Mouse (Mus musculus) heart, embryonic 15.5 days (tissue): ENCODE measurements around the gene Ptpdc1. TPM values are rescaled to one million over a fixed set of nuclear protein-coding genes. Genes with fewer than 3 reads are reported as not detected.

Experiments
- ATAC-seq: fragments of 200-750 bp; cut with Nextera tagmentation; replicated peaks from 2 replicates; pipeline ENCODE4 v1.8.0; 2017; ENCODE audit warnings: low read depth, moderate TSS enrichment; ENCODE audit not compliant: insufficient number of reproducible peaks, insufficient read depth, low FRiP score
- H3K27ac ChIP-seq: fragments of 300-500 bp; sonication (generic); 2 replicates; pipeline ENCODE4 v1.5.1; 2015; ENCODE audit warnings: mild to moderate bottlenecking, inconsistent platforms
- H3K27me3 ChIP-seq: fragments of 300-500 bp; sonication (generic); 2 replicates; pipeline ENCODE4 v1.6.1; 2015; ENCODE audit warnings: inconsistent platforms
- H3K36me3 ChIP-seq: fragments of 300-500 bp; sonication (generic); 2 replicates; pipeline ENCODE4 v1.6.1; 2015; ENCODE audit warnings: mild to moderate bottlenecking, inconsistent platforms
- H3K4me1 ChIP-seq: fragments of 300-500 bp; sonication (generic); replicated peaks from 2 replicates; pipeline ENCODE4 v1.6.1; 2015; ENCODE audit warnings: inconsistent platforms
- H3K4me2 ChIP-seq: fragments of 300-500 bp; sonication (generic); 2 replicates; pipeline ENCODE4 v1.6.1; 2015; ENCODE audit warnings: inconsistent platforms, mild to moderate bottlenecking, moderate library complexity
- H3K4me3 ChIP-seq: fragments of 300-500 bp; sonication (generic); 2 replicates; pipeline ENCODE4 v1.5.1; 2015; ENCODE audit warnings: mild to moderate bottlenecking, inconsistent platforms
- H3K9ac ChIP-seq: fragments of 300-500 bp; sonication (generic); 2 replicates; pipeline ENCODE4 v1.6.1; 2015; ENCODE audit warnings: mild to moderate bottlenecking, inconsistent platforms
- H3K9me3 ChIP-seq: fragments of 300-500 bp; sonication (generic); replicated peaks from 2 replicates; pipeline ENCODE4 v1.6.1; 2016; ENCODE audit warnings: inconsistent platforms
- WGBS: fragments of 180-500 bp; shearing (Covaris S2); methylation state at CpG from one replicate; pipeline ENCODE4 v1.1.7; 2015; ENCODE audit warnings: mixed read lengths; 5-methylcytosine and 5-hydroxymethylcytosine counted together
- polyA plus RNA-seq: library from polyadenylated mRNA; unstranded; fragments of >200 nt; fragmentation: Nextera tagmentation; extraction: Ambion mirVana; gene quantifications from 2 replicates; pipeline ENCODE4 v1.2.1, GENCODE M21; 2015

Ptpdc1 gene
- polyA plus RNA-seq, 1 experiment from 2014 or later: 4.6 TPM

- Histone ChIP-seq H3K27ac (peak overlapping the region; percentile 92; the same call in 1 of the 2 replicates), H3K9ac (no peak overlapping the region), H3K4me2 (no peak overlapping the region), H3K4me3 (no peak overlapping the region), H3K4me1 (peaks cover 18% of the 10 kb centered on the region), H3K9me3 (no peaks in the 10 kb centered on the region), H3K36me3 (no peaks in the 10 kb centered on the region), H3K27me3 (no peaks in the 10 kb centered on the region)
- no peak for ATAC-seq
- WGBS: 65% methylated on average over 5 of the region's 5 CpGs
These were observed 60.4 kb downstream of the Ptpdc1 start for GRCm38 (mm10) chr13:48564881-48565600.

- Histone ChIP-seq H3K4me1 (peaks cover 14% of the 10 kb centered on the region), H3K27me3 (no peaks in the 10 kb centered on the region), H3K4me2 (no peak overlapping the region), H3K9ac (no peak overlapping the region), H3K9me3 (no peaks in the 10 kb centered on the region), H3K4me3 (no peak overlapping the region), H3K27ac (no peak overlapping the region), H3K36me3 (no peaks in the 10 kb centered on the region)
- no peak for ATAC-seq
- 85% methylated on average over 5 of the region's 5 CpGs for WGBS
These were observed 63.1 kb downstream of the Ptpdc1 start for GRCm38 (mm10) chr13:48562336-48562735.

- Histone ChIP-seq H3K9ac (no peak overlapping the region), H3K4me1 (peaks cover 10% of the 10 kb centered on the region), H3K4me2 (no peak overlapping the region), H3K9me3 (no peaks in the 10 kb centered on the region), H3K27ac (no peak overlapping the region), H3K36me3 (no peaks in the 10 kb centered on the region), H3K27me3 (no peaks in the 10 kb centered on the region), H3K4me3 (no peak overlapping the region)
- no peak for ATAC-seq
- WGBS: 86% methylated on average over 2 of the region's 2 CpGs
These were observed 64.0 kb downstream of the Ptpdc1 start for GRCm38 (mm10) chr13:48561481-48561880.

GRCm38 (mm10) chr13:48555976-48556375 lies 69.5 kb downstream of the Ptpdc1 start:
- H3K27ac ChIP-seq: no peak overlapping the region
- no peaks in the 10 kb centered on the region for H3K9me3 ChIP-seq
- H3K9ac ChIP-seq: no peak overlapping the region
- 72% methylated on average over 1 of the region's 1 CpGs for WGBS
- H3K4me3 ChIP-seq: no peak overlapping the region
- H3K27me3 ChIP-seq: no peaks in the 10 kb centered on the region
- H3K4me1 ChIP-seq: peaks cover 19% of the 10 kb centered on the region
- no peak for ATAC-seq
- H3K4me2 ChIP-seq: no peak overlapping the region
- H3K36me3 ChIP-seq: no peaks in the 10 kb centered on the region

GRCm38 (mm10) chr13:48554552-48554951 lies 70.9 kb downstream of the Ptpdc1 start:
- no peaks in the 10 kb centered on the region for H3K27me3 ChIP-seq
- peaks cover 21% of the 10 kb centered on the region for H3K4me1 ChIP-seq
- H3K36me3 ChIP-seq: no peaks in the 10 kb centered on the region
- H3K4me2 ChIP-seq: no peak overlapping the region
- H3K4me3 ChIP-seq: no peak overlapping the region
- no peak overlapping the region for H3K27ac ChIP-seq
- H3K9ac ChIP-seq: no peak overlapping the region
- no peak for ATAC-seq
- H3K9me3 ChIP-seq: no peaks in the 10 kb centered on the region
- WGBS: 89% methylated on average over 1 of the region's 1 CpGs

GRCm38 (mm10) chr13:48553511-48553910 lies 72.0 kb downstream of the Ptpdc1 start:
- Histone ChIP-seq H3K4me3 (no peak overlapping the region), H3K4me2 (no peak overlapping the region), H3K4me1 (peaks cover 23% of the 10 kb centered on the region), H3K36me3 (no peaks in the 10 kb centered on the region), H3K9me3 (no peaks in the 10 kb centered on the region), H3K27me3 (no peaks in the 10 kb centered on the region), H3K9ac (no peak overlapping the region), H3K27ac (peak overlapping the region; percentile 97; the same call in 1 of the 2 replicates)
- 47% methylated on average over 5 of the region's 5 CpGs for WGBS
- no peak for ATAC-seq

- Histone ChIP-seq H3K27ac (peak overlapping the region; percentile 97), H3K36me3 (no peaks in the 10 kb centered on the region), H3K4me1 (peaks cover 23% of the 10 kb centered on the region), H3K27me3 (no peaks in the 10 kb centered on the region), H3K9me3 (no peaks in the 10 kb centered on the region), H3K4me3 (peak overlapping the region; percentile 39), H3K9ac (peak overlapping the region; percentile 52), H3K4me2 (peak overlapping the region; percentile 69)
- ATAC-seq: peak; percentile 92
- 21% methylated on average over 21 of the region's 21 CpGs for WGBS
These were observed 73.0 kb downstream of the Ptpdc1 start for GRCm38 (mm10) chr13:48552181-48553090.

GRCm38 (mm10) chr13:48548296-48548695 lies 77.2 kb downstream of the Ptpdc1 start:
- H3K4me3 ChIP-seq: no peak overlapping the region
- H3K9ac ChIP-seq: no peak overlapping the region
- no peaks in the 10 kb centered on the region for H3K27me3 ChIP-seq
- H3K4me2 ChIP-seq: no peak overlapping the region
- H3K9me3 ChIP-seq: no peaks in the 10 kb centered on the region
- no peaks in the 10 kb centered on the region for H3K36me3 ChIP-seq
- peaks cover 39% of the 10 kb centered on the region for H3K4me1 ChIP-seq
- no peak overlapping the region for H3K27ac ChIP-seq
- WGBS: 84% methylated on average over 5 of the region's 5 CpGs
- ATAC-seq: no peak

- no peak overlapping the region for H3K4me2 ChIP-seq
These were observed 77.8 kb downstream of the Ptpdc1 start for GRCm38 (mm10) chr13:48547623-48548022.

GRCm38 (mm10) chr13:48546330-48546917 lies 79.0 kb downstream of the Ptpdc1 start:
- H3K4me1 ChIP-seq: peaks cover 30% of the 10 kb centered on the region
- peak overlapping the region; percentile 99 for H3K27ac ChIP-seq
- peak overlapping the region; percentile 91 for H3K4me3 ChIP-seq
- no peaks in the 10 kb centered on the region for H3K27me3 ChIP-seq
- peak overlapping the region; percentile 98 for H3K9ac ChIP-seq
- H3K9me3 ChIP-seq: no peaks in the 10 kb centered on the region
- peak; percentile 97 for ATAC-seq
- H3K36me3 ChIP-seq: no peaks in the 10 kb centered on the region
- peak overlapping the region; percentile 70 for H3K4me2 ChIP-seq
- 0% methylated on average over 71 of the region's 72 CpGs for WGBS

More at GRCm38 (mm10) chr13:48547623-48548022, 77.8 kb downstream of the Ptpdc1 start:
- no peak overlapping the region for H3K4me3 ChIP-seq
- H3K27ac ChIP-seq: no peak overlapping the region
- H3K9ac ChIP-seq: no peak overlapping the region
- peaks cover 34% of the 10 kb centered on the region for H3K4me1 ChIP-seq
- H3K27me3 ChIP-seq: no peaks in the 10 kb centered on the region
- no peaks in the 10 kb centered on the region for H3K9me3 ChIP-seq
- no peaks in the 10 kb centered on the region for H3K36me3 ChIP-seq
- 92% methylated on average over 6 of the region's 6 CpGs for WGBS
- ATAC-seq: no peak
